In genomic region chr3:82357797-82358524, GRCm38 (mm10) we compare ENCODE assay signal across 7 mouse cellular contexts. TPM values are rescaled to one million over a fixed set of nuclear protein-coding genes. Genes with fewer than 3 reads are reported as not detected.
DNase-seq lines count a peak whose midpoint lies in the region; ATAC-seq lines count a peak whose summit lies in the region.

Gene Map9 (plus strand): TSS chr3:82358044.

- DNase-seq in adrenal gland, postnatal 4 days (ENCODE audit: low spot score in 2 of 2) = peak; percentile 67 to 79
- peak; percentile 96 for DNase-seq in heart, adult 8-10 months (ENCODE audit: low spot score)
- peak; percentile 98 to 99 for DNase-seq in kidney, adult 8-10 months
- DNase-seq in midbrain, embryonic 14.5 days = peak; percentile 99
- DNase-seq in spleen, adult 12 weeks (ENCODE audit: low spot score) = peak; percentile 71

- no peaks in the 10 kb centered on the region for H3K9me3 ChIP-seq in embryonic facial prominence, embryonic 13.5 days
- no peaks in the 10 kb centered on the region for H3K9me3 ChIP-seq in limb, embryonic 12.5 days
- H3K9me3 ChIP-seq in midbrain, embryonic 14.5 days (ENCODE audit: control insufficient read depth, low read length) = no peaks in the 10 kb centered on the region

- H3K27me3 ChIP-seq in embryonic facial prominence, embryonic 13.5 days = no peaks in the 10 kb centered on the region
- no peaks in the 10 kb centered on the region for H3K27me3 ChIP-seq in limb, embryonic 12.5 days
- no peaks in the 10 kb centered on the region for H3K27me3 ChIP-seq in midbrain, embryonic 14.5 days (ENCODE audit: control insufficient read depth, insufficient read depth, low read length)

- H3K27ac ChIP-seq in embryonic facial prominence, embryonic 13.5 days = no peak within 1 kb of the TSS
- H3K27ac ChIP-seq in limb, embryonic 12.5 days = peak within 1 kb of the TSS; percentile 70
- H3K27ac ChIP-seq in midbrain, embryonic 14.5 days (replicated peaks; ENCODE audit: low read depth, low read length) = peak within 1 kb of the TSS; percentile 82

- H3K4me2 ChIP-seq in embryonic facial prominence, embryonic 13.5 days = peak within 1 kb of the TSS; percentile 73
- peak within 1 kb of the TSS; percentile 71 for H3K4me2 ChIP-seq in limb, embryonic 12.5 days
- H3K4me2 ChIP-seq in midbrain, embryonic 14.5 days (ENCODE audit: low read length) = peak within 1 kb of the TSS; percentile 59

- under 1% methylated on average over 54 of the region's 54 CpGs for WGBS in embryonic facial prominence, embryonic 13.5 days
- WGBS in limb, embryonic 12.5 days = under 1% methylated on average over 54 of the region's 54 CpGs
- WGBS in midbrain, embryonic 14.5 days = under 1% methylated on average over 54 of the region's 54 CpGs

- peak; percentile 100 for ATAC-seq in embryonic facial prominence, embryonic 13.5 days (ENCODE audit: insufficient number of reproducible peaks, insufficient read depth, low FRiP score, low TSS enrichment, low read depth)
- ATAC-seq in limb, embryonic 12.5 days (ENCODE audit: insufficient number of reproducible peaks, insufficient read depth, low FRiP score, low TSS enrichment, low read depth) = peak; percentile 100
- peak; percentile 100 for ATAC-seq in midbrain, embryonic 14.5 days (ENCODE audit: low FRiP score, low TSS enrichment)

- peak within 1 kb of the TSS; percentile 74 for H3K4me3 ChIP-seq in embryonic facial prominence, embryonic 13.5 days
- peak within 1 kb of the TSS; percentile 78 for H3K4me3 ChIP-seq in limb, embryonic 12.5 days (replicated peaks)
- peak within 1 kb of the TSS; percentile 82 for H3K4me3 ChIP-seq in midbrain, embryonic 14.5 days (replicated peaks; ENCODE audit: low read depth, low read length)

- H3K4me1 ChIP-seq in embryonic facial prominence, embryonic 13.5 days = peaks cover 7% of the 10 kb centered on the region
- peaks cover 5% of the 10 kb centered on the region; the same call in 1 of the 2 replicates for H3K4me1 ChIP-seq in limb, embryonic 12.5 days (replicated peaks)
- peaks cover 7% of the 10 kb centered on the region for H3K4me1 ChIP-seq in midbrain, embryonic 14.5 days (ENCODE audit: control insufficient read depth, insufficient read depth, low read length)

- H3K9ac ChIP-seq in embryonic facial prominence, embryonic 13.5 days = peak within 1 kb of the TSS; percentile 68
- peak within 1 kb of the TSS; percentile 67 for H3K9ac ChIP-seq in limb, embryonic 12.5 days (replicated peaks)
- peak within 1 kb of the TSS; percentile 78 for H3K9ac ChIP-seq in midbrain, embryonic 14.5 days (replicated peaks; ENCODE audit: low read length)

- no peaks in the 10 kb centered on the region for H3K36me3 ChIP-seq in embryonic facial prominence, embryonic 13.5 days
- H3K36me3 ChIP-seq in limb, embryonic 12.5 days = 0 out of 2 replicates have a peak, but pooled peaks cover 4% of the 10 kb centered on the region
- peaks cover 8% of the 10 kb centered on the region for H3K36me3 ChIP-seq in midbrain, embryonic 14.5 days (ENCODE audit: control insufficient read depth, insufficient read depth, low read length)

RNA-seq across cellular contexts. Expression of gene Map9, which starts in this region (rescaled TPM):
- total RNA-seq in adrenal gland, postnatal 4 days (2021) = 1 to 10 TPM; 8.6 to 9.5 TPM
- 8.9 and 11.6 TPM in 2 replicates for polyA plus RNA-seq in embryonic facial prominence, embryonic 13.5 days (2015; fragmentation: Nextera tagmentation; extraction: Ambion mirVana)
- total RNA-seq in heart, adult 8-10 months (2022) = 1 to 10 TPM; 1.4 to 2.2 (median 1.6) TPM
- 9.5 and 10.6 TPM in 2 replicates for polyA plus RNA-seq in limb, embryonic 12.5 days (2016; fragmentation: Nextera tagmentation; extraction: Ambion mirVana)
- 92.3 and 101 TPM in 2 replicates for polyA plus RNA-seq in midbrain, embryonic 14.5 days (2014; fragmentation: Nextera tagmentation; extraction: Ambion mirVana)
